Mouse (Mus musculus) cerebellum, adult 9-10 months (tissue): ENCODE data around the gene Isg15.
A peak's percentile ranks its signal among the peaks of the same experiment; 100 is the strongest.

Experiments
- DNase-seq: peaks from one replicate; pipeline ENCODE4 v3.0.0; 2022

The Isg15 gene

GRCm38 (mm10) chr4:156200623-156201475, at the start of gene Isg15:
Gene Isg15 (minus strand): TSS chr4:156200818.
- DNase-seq: no peak

GRCm38 (mm10) chr4:156249567-156249966, 48.9 kb upstream of the Isg15 start:
- DNase-seq: no peak

- peak; percentile 59 for DNase-seq
These were observed 36.2 kb upstream of the Isg15 start for GRCm38 (mm10) chr4:156236651-156237447.

GRCm38 (mm10) chr4:156235808-156236533, 35.4 kb upstream of the Isg15 start, which contains the start of gene Noc2l:
Gene Noc2l (plus strand): TSS chr4:156236010.
- DNase-seq: peak; percentile 83

- no peak for DNase-seq
These were observed 34.7 kb upstream of the Isg15 start for GRCm38 (mm10) chr4:156235360-156235770.

- DNase-seq: peak; percentile 78
These were observed 34.1 kb upstream of the Isg15 start, which contains the start of gene Plekhn1 for GRCm38 (mm10) chr4:156234701-156235213. Gene Plekhn1 (minus strand): TSS chr4:156234857.

GRCm38 (mm10) chr4:156234021-156234501, 33.4 kb upstream of the Isg15 start:
- DNase-seq: no peak

- no peak for DNase-seq
These were observed 27.9 kb upstream of the Isg15 start for GRCm38 (mm10) chr4:156228393-156229024.

GRCm38 (mm10) chr4:156227752-156228392, 27.3 kb upstream of the Isg15 start:
- no peak for DNase-seq

- DNase-seq: no peak
These were observed 23.7 kb upstream of the Isg15 start for GRCm38 (mm10) chr4:156224276-156224675.

- no peak for DNase-seq
These were observed 19.3 kb upstream of the Isg15 start for GRCm38 (mm10) chr4:156219936-156220335.

- no peak for DNase-seq
These were observed 17.2 kb upstream of the Isg15 start for GRCm38 (mm10) chr4:156217838-156218237.

- no peak for DNase-seq
These were observed 16.5 kb upstream of the Isg15 start for GRCm38 (mm10) chr4:156217022-156217669.

- no peak for DNase-seq
These were observed 15.6 kb upstream of the Isg15 start for GRCm38 (mm10) chr4:156216196-156216595.

- DNase-seq: peak; percentile 22
These were observed 15.0 kb upstream of the Isg15 start, which contains the start of gene Perm1 for GRCm38 (mm10) chr4:156215649-156216048. Gene Perm1 (plus strand): TSS chr4:156215868.

- DNase-seq: no peak
These were observed 12.5 kb upstream of the Isg15 start for GRCm38 (mm10) chr4:156213134-156213533.

GRCm38 (mm10) chr4:156209963-156210635, 9.5 kb upstream of the Isg15 start:
- DNase-seq: no peak

- DNase-seq: no peak
These were observed 8.3 kb upstream of the Isg15 start for GRCm38 (mm10) chr4:156208872-156209271.

GRCm38 (mm10) chr4:156203413-156204131, 3.0 kb upstream of the Isg15 start:
- no peak for DNase-seq

- DNase-seq: peak; percentile 76
These were observed 2.4 kb upstream of the Isg15 start, which contains the start of gene AW011738 for GRCm38 (mm10) chr4:156203001-156203412. Gene AW011738 (plus strand): TSS chr4:156203304.
